Mouse (Mus musculus) cerebellum, adult 2 months (tissue): ENCODE measurements around the gene Arpc4. TPM values are rescaled to one million over a fixed set of nuclear protein-coding genes. Genes with fewer than 3 reads are reported as not detected.
"Not testable (repeated sequence)": the region's sequence is repeated elsewhere in the genome, so short reads cannot be mapped to it uniquely, and the experiment has no call there.

Source experiments
- DNase-seq, 2 experiments: peaks; one replicate each; pipeline ENCODE4 v3.0.0; 2021
- H3K27ac ChIP-seq: fragments of 200-500 bp; 2 replicates; pipeline ENCODE4 v1.5.1; 2012; ENCODE audit warnings: low read length, control low read depth, inconsistent platforms; ENCODE audit not compliant: insufficient read depth
- H3K27me3 ChIP-seq: fragments of 200-500 bp; 2 replicates; pipeline ENCODE4 v1.6.1; 2012; ENCODE audit warnings: inconsistent platforms, mild to moderate bottlenecking, low read length, moderate library complexity; ENCODE audit not compliant: control insufficient read depth, insufficient read depth
- H3K4me1 ChIP-seq: fragments of 200-500 bp; 2 replicates; pipeline ENCODE4 v1.6.1; 2011; ENCODE audit warnings: low read length; ENCODE audit not compliant: control insufficient read depth, insufficient read depth
- H3K4me3 ChIP-seq: fragments of 200-500 bp; replicated peaks from 2 replicates; pipeline ENCODE3; 2011; ENCODE audit warnings: mild to moderate bottlenecking, low read depth, low read length, control low read depth; ENCODE audit not compliant: insufficient read depth
- CTCF ChIP-seq: fragments of 200-500 bp; IDR thresholded peaks from 2 replicates; pipeline ENCODE4 v1.5.1; 2011; ENCODE audit warnings: low read depth, mild to moderate bottlenecking, control low read depth, low read length, moderate library complexity, borderline replicate concordance; ENCODE audit not compliant: insufficient read depth
- POLR2A ChIP-seq: fragments of 200-500 bp; IDR thresholded peaks from 2 replicates; pipeline ENCODE4 v1.6.1; 2011; ENCODE audit warnings: low read length, control low read depth, borderline replicate concordance; ENCODE audit not compliant: insufficient read depth
- WGBS: fragments of 180-500 bp; shearing (Covaris S2); methylation state at CpG from one replicate; pipeline ENCODE4 v1.1.7; 2018; 5-methylcytosine and 5-hydroxymethylcytosine counted together
- polyA plus RNA-seq: library from polyadenylated mRNA; depleted of rRNA; stranded (reverse); fragments of >200 nt; gene quantifications from 2 replicates; pipeline ENCODE4 v1.2.3, GENCODE M21; 2012; rRNA removed

Gene Arpc4
- 137 and 152 TPM in 2 replicates for polyA plus RNA-seq

DNA sequence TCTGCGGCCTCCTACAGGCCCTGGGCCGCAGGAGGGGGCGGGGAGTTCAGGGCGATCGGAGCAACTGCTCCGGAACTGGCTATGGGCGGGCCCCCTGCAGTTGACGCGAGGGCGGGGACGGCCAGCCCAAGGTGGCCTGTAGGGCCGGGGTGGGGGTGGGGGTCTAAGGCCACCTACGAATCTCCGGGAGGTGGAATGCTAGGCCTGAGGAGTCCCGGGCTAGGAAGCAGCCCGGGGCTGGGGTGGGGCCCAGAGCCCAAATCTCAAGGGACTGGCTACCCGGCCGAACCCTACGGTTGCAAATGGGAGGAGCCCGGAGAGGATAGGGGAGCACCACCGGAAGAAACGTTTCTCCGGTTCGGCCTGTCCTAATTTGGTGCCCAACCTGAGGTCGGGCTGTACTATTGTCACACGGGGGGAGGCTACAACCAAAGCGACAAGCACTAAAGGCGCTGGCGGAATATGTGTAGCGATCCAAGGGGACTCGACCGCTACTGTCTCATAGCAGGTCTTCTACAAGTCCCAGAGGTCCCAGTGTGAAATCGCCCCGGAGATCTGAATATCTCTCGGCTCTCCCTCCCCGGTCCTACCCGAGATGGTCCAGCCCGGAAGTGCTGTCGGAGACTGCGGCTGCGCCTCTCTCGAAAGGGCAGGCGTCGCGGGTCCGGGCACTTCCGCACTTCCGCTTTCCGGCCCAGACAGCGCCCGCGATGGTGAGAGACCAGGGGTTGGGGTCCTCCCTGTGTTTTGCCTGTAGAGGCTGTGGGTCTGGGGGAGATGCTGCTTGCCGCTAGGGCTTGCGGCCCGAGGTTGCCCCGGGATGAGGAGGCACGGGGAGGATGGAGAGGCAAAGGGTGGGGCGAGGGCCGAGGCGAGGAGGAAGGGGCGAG is at the start of gene Arpc4, which contains the start of gene Tada3:
Gene Arpc4 (plus strand): TSS at position 620 of the 890 bp plus-strand sequence.
Gene Tada3 (minus strand): TSS at position 388 of the 890 bp plus-strand sequence.
- peak; percentile 91 to 95 for DNase-seq
- H3K4me3 ChIP-seq = peak within 1 kb of the TSS; percentile 90
- WGBS = 1% methylated on average over 61 of the region's 61 CpGs
- H3K27ac ChIP-seq = peak within 1 kb of the TSS; percentile 99
- H3K4me1 ChIP-seq = peaks cover 2% of the 10 kb centered on the region; the same call in 1 of the 2 replicates
- H3K27me3 ChIP-seq = no peaks in the 10 kb centered on the region
- no peak for TF ChIP-seq CTCF
- peak; percentile 61; the same call in 1 of the 2 replicates for TF ChIP-seq POLR2A

DNA sequence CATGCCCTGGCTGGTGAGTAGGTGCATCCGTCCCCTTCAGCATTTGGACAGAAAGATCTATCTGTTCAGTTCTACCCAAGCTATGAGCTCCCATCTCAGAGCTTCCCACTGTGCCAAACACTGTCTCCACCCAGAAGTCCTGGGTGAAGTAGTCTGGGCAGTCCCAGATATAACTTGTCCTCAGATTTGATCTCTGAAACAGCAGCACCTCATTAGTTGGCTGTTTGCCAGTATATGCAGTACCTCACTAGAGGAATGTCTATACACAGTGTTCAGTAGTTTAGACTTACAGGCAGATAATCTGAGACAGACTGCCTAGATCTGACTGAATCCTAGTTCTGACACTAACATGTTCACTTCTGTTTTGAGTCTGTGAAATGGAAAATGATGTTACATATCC is 48.5 kb upstream of the Arpc4 start:
- Histone ChIP-seq H3K4me1 (peaks cover 6% of the 10 kb centered on the region; the same call in 1 of the 2 replicates), H3K27me3 (no peaks in the 10 kb centered on the region), H3K27ac (no peak overlapping the region), H3K4me3 (no peak overlapping the region)
- 92% methylated on average over 1 of the region's 1 CpGs for WGBS
- no peak for DNase-seq
- no peak for TF ChIP-seq POLR2A
- TF ChIP-seq CTCF = no peak

DNA sequence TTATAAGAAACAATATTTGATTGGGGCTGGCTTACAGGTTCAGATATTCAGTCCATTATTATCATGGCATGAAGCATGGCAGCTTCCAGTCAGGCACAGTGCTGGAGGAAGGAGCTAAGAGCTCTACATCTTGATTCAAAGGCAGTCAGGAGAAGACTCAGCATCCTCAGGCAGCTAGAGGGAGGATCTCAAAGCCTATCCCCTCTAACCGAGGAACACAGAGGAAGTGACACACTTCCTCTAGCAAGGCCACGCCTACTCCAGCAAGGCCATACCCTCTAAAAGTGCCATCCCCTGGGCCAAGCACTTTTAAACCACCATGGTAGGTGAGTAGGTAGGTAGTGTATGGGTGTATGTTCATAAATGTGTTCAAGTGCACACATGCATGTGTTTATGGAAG is 47.4 kb upstream of the Arpc4 start:
- Histone ChIP-seq H3K27me3 (no peaks in the 10 kb centered on the region), H3K4me3 (no peak overlapping the region), H3K27ac (no peak overlapping the region), H3K4me1 (peaks cover 5% of the 10 kb centered on the region; the same call in 1 of the 2 replicates)
- no peak for DNase-seq
- TF ChIP-seq POLR2A (no peak), CTCF (no peak)
- 67% methylated on average over 2 of the region's 2 CpGs for WGBS

DNA sequence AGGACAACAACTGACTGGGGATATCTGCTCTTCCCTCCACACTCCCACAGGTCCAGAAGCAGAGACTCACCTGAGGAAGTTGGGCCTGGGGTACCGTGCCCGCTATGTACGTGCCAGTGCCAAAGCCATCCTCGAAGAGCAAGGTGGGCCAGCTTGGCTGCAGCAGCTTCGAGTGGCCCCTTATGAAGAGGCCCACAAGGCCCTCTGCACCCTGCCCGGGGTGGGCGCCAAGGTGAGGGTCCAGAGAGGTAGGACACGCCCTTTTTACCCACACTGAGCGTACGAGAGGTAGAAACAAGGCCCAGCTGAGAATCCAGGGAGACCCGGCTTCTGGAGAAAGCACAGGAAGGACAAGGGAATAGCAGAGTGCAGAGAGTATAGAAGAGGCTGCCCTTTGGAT is 46.2 kb upstream of the Arpc4 start:
- Histone ChIP-seq H3K4me3 (no peak overlapping the region), H3K27me3 (no peaks in the 10 kb centered on the region), H3K27ac (no peak overlapping the region), H3K4me1 (peaks cover 3% of the 10 kb centered on the region; the same call in 1 of the 2 replicates)
- 91% methylated on average over 11 of the region's 11 CpGs for WGBS
- no peak for TF ChIP-seq CTCF
- DNase-seq = no peak

DNA sequence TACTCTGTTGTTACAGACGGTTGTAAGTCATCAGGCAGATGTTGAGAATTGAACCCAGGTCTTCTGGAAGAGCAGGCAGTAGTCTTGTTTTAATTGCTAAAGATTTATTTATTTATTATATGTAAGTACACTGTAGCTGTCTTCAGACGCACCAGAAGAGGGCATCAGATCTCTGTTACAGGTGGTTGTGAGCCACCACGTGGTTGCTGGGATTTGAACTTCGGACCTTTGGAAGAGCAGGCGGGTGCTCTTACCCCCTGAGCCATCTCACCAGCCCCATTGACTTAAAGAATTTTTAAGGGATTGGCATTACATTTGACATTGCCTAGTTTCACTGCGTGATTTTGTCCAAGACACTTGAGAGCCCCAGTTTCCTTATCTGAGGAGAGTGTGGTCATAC is 45.2 kb upstream of the Arpc4 start:
- not testable (repeated sequence) for H3K4me1 ChIP-seq, H3K27me3 ChIP-seq, H3K4me3 ChIP-seq, DNase-seq, H3K27ac ChIP-seq
- WGBS = 64% methylated on average over 6 of the region's 6 CpGs

DNA sequence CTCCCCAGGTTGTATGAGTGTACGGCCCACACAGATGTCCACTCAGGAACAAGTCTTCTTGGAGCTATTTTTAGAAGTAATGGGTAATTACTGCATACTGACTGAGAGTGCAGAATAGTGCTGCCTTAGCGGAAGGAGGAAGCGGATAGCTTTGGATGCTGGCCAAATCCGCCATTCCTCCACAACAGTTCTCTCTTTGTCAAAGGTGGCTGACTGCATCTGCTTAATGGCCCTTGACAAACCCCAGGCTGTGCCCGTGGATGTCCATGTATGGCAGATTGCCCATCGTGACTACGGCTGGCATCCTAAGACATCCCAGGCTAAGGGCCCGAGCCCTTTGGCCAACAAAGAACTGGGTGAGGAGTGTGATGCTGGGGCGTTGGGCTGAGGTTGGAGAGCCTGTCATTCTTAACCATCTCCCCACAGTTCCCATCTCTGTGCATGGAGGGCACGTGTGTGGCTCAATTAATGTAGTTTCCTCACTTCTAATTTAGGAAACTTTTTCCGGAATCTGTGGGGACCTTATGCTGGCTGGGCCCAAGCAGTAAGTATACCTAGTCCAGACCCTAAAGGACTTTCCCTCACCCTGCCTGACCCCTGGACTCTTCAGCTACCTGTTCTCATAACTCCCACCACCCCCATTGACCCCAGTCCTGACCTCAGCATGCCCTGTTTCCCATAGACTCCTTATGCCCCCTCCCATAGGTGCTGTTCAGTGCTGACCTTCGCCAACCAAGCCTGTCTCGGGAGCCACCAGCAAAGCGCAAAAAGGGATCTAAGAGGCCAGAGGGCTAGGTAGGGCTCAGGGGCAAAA is 44.6 kb upstream of the Arpc4 start:
- DNase-seq = peak in 1 of 2 experiments; percentile 42
- no peak for TF ChIP-seq CTCF
- no peak for TF ChIP-seq POLR2A
- no peak overlapping the region; the same call in 1 of the 2 replicates for H3K27ac ChIP-seq
- WGBS = 34% methylated on average over 14 of the region's 14 CpGs
- H3K4me1 ChIP-seq = no peaks in the 10 kb centered on the region
- no peaks in the 10 kb centered on the region for H3K27me3 ChIP-seq
- no peak overlapping the region for H3K4me3 ChIP-seq

DNA sequence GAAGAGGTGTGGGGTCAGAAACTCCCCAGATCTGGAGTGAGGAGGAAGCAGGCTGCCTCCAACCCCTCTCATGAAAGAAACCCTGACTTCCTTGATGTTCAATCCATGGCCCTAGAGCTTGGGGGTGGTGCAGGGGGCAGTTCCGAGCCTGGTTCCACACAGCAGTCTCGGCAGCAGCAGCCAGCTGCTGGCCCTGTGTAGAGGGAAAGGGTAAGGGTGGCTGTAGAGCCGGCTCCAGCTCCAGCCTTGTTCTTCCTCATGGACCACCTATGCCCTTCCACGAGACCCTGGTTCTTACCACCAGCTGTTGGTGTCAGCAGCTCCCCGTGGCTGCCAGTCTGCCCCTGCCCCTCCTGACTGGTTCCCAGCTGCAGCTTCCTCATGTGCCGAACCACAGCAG is 43.7 kb upstream of the Arpc4 start:
- no peak overlapping the region for H3K4me3 ChIP-seq
- TF ChIP-seq POLR2A (no peak), CTCF (no peak)
- no peaks in the 10 kb centered on the region for H3K27me3 ChIP-seq
- DNase-seq = no peak
- no peak overlapping the region for H3K27ac ChIP-seq
- 66% methylated on average over 6 of the region's 6 CpGs for WGBS
- no peaks in the 10 kb centered on the region for H3K4me1 ChIP-seq
